Mouse (Mus musculus): ENCODE data around the gene Pef1. TPM values are rescaled to one million over a fixed set of nuclear protein-coding genes. Genes with fewer than 3 reads are reported as not detected.

Gene Pef1
- total RNA-seq, 2 experiments from 2014 or later, result 71.9 to 72.0 TPM

DNA sequence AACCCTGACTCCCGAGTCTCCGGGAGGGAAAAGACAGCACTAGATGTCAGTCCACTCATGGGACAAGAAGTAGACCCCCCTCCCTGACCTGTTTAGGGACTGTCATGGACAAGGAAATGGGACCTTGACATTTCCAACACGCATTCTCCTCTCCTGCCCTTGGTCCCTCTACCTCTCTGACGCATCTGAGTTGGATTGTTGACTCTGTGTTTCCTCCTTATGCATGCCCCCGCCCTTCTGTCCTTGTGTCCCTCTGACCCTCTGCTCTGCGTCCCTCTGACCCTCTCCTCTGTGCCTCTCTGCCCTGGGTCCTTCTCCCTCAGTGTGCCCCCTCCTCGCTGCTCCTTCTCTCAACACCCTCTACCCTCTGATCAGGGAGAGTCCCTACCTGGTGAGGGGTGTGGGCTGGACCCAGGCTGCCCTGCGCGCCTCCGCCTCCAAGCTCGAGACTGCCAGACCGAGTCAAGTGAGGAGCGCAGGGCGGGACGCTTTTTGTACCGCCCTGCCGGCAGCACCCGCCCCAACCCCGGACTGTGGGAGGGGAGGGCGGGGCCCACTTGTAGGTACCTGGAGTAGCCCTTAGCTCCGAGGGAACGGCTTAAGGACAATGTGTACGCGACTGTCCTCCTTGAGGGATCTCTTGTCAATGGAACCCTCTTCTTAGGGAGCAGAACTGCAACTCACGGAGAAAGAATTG, 72.1 kb downstream of the Pef1 start:
- no peak for DNase-seq (ENCODE audit: low spot score in 2 of 2)

DNA sequence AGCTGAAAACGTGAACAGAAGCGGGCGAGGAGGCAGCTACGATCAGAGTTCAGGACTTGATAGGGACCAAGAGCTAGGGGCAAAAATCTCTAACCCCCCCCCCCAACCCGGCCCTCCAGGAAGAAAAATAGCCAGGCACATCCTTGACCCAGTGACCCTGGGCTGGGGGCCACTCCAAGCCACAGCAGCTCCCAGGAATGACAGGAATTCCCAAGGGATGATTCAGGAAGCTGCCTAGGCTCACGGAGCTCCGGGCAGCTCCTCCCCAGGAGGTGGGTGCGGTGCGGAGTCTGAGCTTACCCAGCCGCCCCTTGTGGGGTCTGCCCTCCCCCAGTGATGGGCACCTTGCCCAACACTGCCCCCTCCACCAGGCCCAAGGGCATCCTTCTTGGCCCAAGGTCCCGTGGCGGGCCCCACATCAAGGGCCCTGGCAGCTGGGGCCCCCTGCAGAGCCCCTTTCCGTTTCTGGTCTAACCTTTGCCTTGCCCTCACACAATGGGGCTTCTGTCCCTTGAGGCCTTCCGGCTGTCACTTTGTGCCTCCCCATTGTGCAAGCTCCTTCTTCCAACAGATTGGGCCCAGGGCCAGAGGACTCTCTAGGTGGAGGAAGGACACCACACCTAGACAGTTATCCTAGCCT, 72.8 kb downstream of the Pef1 start, which contains the start of gene Tinagl1:
TSS of gene Tinagl1 (minus strand) at position 51 of the 640 bp plus-strand sequence.
- no peak for DNase-seq (ENCODE audit: low spot score in 2 of 2)

DNA sequence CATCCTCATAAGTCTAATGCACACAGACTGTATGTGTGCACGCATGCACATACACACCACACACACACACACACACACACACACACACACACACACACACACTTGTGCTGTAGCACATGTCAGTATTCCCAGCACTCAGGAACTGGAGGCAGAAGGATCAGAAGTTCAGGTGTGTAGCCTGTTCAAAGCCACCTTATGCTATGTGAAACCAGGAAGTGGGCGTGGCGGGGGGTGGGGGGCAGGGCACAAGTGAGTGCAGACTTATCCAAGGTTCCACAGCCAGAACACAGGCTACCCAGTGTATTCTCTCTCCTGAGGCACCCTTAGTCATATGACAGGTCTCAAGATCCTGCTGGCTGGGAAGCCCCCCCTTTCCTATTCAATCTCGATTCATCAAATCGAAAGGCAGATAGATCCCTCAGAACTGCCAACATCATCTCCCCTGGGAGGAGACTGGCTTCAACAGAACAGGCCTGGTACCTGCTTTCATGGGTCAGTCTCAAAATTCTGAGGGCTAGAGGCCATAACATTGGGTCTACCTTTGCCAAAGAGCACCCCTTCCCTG, 73.9 kb downstream of the Pef1 start:
- DNase-seq (ENCODE audit: low spot score in 2 of 2), result no peak

DNA sequence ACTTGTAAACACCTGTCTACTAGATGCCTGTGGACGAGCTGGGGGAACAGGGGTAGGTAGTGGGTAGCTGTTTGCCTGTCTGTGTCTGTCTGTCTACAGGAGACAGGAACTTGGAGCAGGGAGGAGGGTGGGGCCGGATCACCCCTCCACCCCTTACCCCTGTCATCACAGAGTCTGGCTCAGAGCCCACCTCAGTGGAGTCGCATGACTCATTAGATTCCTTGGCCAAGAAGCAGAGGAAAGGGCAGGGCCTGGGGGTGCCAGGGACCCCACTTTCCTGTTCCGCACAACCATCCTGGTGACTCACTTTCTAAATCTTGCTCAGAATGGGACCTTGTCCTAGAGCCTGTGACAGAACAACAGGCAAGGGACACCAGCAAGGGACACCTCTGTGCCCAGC, 74.7 kb downstream of the Pef1 start:
- DNase-seq (ENCODE audit: low spot score in 2 of 2), result no peak

DNA sequence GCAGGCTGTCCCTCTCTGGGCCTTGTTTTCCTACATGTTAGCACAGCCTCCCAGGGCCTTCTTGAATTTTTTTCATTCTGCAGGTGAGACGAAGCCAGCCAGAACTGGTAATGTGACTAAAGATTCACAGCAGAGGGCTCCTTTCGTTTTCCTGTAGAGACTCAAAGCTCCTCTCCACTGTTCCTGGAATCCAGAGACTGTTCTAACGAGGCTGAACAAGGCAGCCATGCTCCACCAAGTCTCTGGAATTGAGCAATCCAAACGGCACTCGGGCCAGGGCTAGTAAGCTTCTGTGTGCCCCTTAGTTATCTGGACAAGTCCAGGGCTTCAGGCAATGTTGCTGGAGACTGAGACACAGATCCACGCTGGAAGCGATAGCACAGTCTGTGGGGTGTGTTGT, 75.2 kb downstream of the Pef1 start:
- DNase-seq (ENCODE audit: low spot score in 2 of 2), result no peak

Other genes starting within 250 kb of the Pef1 start
- under 1 TPM; 0.37 to 0.41 TPM for gene Spocd1, start 173.3 kb upstream of the Pef1 start, total RNA-seq (2021)
- 100 to 1,000 TPM; 515 to 540 TPM for gene Adgrb2, start 117.7 kb upstream of the Pef1 start, total RNA-seq (2021)
- 10 to 100 TPM; 11.3 to 12.2 TPM for gene Col16a1, start 54.7 kb upstream of the Pef1 start, total RNA-seq (2021)
- 1 to 10 TPM; 1.6 to 2.3 TPM for gene Hcrtr1, start 36.8 kb downstream of the Pef1 start, total RNA-seq (2021)
- 10 to 100 TPM; 12.5 to 15.9 TPM for gene Tinagl1, start 72.6 kb downstream of the Pef1 start, total RNA-seq (2021)
- gene Gm853, start 119.8 kb downstream of the Pef1 start, total RNA-seq (2021), result not detected
- 10 to 100 TPM in 1 of 2 experiments, 1 to 10 TPM in 1; 9.4 to 11.2 TPM for gene Serinc2, start 176.6 kb downstream of the Pef1 start, total RNA-seq (2021)
- gene Fabp3, start 206.0 kb downstream of the Pef1 start, total RNA-seq (2021), result 100 to 1,000 TPM in 1 of 2 experiments, 10 to 100 TPM in 1; 91.8 to 107 TPM
- 1 to 10 TPM in 1 of 2 experiments, under 1 TPM in 1; 0.69 to 2.4 TPM for gene Gm10570, start 206.1 kb downstream of the Pef1 start, total RNA-seq (2021)

All from layer of hippocampus, adult 18-20 months (tissue).